ENCODE assay signal across 23 mouse cellular contexts in the genomic region with DNA sequence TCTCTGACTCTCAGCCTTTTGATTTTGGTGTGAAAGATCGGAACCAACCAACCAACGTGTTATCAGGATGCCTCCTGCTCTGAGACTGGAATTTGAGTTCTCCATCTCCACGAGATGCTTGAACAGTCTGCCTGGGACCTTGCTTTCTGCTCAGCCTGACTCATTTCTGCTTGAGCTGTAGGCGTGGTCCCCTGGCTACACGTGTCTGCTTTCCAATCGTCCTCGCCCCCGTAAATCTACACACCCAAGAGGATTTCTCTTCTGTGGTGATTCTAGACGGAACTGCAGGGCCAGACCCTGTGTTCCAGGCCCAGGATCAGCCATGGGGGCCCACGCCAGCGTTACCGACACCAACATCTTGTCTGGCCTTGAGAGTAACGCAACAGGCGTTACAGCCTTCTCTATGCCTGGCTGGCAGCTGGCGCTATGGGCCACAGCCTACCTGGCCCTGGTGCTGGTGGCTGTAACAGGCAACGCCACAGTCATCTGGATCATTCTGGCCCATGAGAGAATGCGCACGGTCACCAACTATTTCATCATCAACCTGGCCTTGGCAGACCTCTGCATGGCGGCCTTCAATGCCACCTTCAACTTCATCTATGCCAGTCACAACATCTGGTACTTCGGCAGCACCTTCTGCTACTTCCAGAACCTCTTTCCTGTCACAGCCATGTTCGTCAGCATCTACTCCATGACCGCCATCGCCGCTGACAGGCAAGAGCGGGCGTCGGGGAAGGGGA. TPM values are rescaled to one million over a fixed set of nuclear protein-coding genes. Genes with fewer than 3 reads are reported as not detected.
DNase-seq lines count a peak whose midpoint lies in the region; ATAC-seq lines count a peak whose summit lies in the region.
"Had no signal": no experiment of that assay in that cellular context is flagged by ENCODE, and none has a peak within 500 bp of the region (broad histone marks: within the 10 kb centered on the region; RNA-seq: fewer than 3 reads in every experiment).

No protein-coding gene starts in this region.

- no peaks in the 10 kb centered on the region for H3K4me1 ChIP-seq in midbrain, embryonic 11.5 days (ENCODE audit: control insufficient read depth, insufficient read depth, low read length)
- H3K4me1 ChIP-seq: forebrain, embryonic 13.5 days had no signal

- ATAC-seq in frontal cortex, adult (ENCODE audit: low TSS enrichment), result peak; percentile 70
- ATAC-seq in midbrain, embryonic 11.5 days (ENCODE audit: low FRiP score), result no peak
- no peak for ATAC-seq in activated CD4-positive, CD25-positive, alpha-beta regulatory T cell, adult 4 months
- ATAC-seq: forebrain, embryonic 13.5 days; forebrain, postnatal 0 days; intestine, embryonic 15.5 days; Patski had no signal

- no peaks in the 10 kb centered on the region for H3K9me3 ChIP-seq in midbrain, embryonic 11.5 days (ENCODE audit: control insufficient read depth, low read length)
- H3K9me3 ChIP-seq: embryonic facial prominence, embryonic 10.5 days; forebrain, embryonic 13.5 days; heart, embryonic 15.5 days; hindbrain, embryonic 13.5 days; intestine, embryonic 15.5 days had no signal

- WGBS in midbrain, embryonic 11.5 days, result 89% methylated on average over 27 of the region's 27 CpGs

- no peak for DNase-seq in frontal cortex, postnatal 10 days (ENCODE audit: low spot score in 2 of 2)
- DNase-seq in adrenal gland, postnatal 10 days, result peak; percentile 56
- DNase-seq in brain, adult 2 months (ENCODE audit: low read depth, low spot score), result peak; percentile 52
- no peak for DNase-seq in midbrain, embryonic 11.5 days (ENCODE audit: low spot score, missing footprints)
- DNase-seq in natural killer cell, adult 2 months (ENCODE audit: low spot score in 2 of 2), result no peak
- DNase-seq: cerebellum, adult 2 months; cerebellum, postnatal 10 days; forebrain, postnatal 0 days; gastrocnemius, postnatal 10 days; heart, adult 2 months; heart, postnatal 14 days had no signal

- no peak overlapping the region for H3K9ac ChIP-seq in midbrain, embryonic 11.5 days (ENCODE audit: low read length)
- H3K9ac ChIP-seq: forebrain, embryonic 13.5 days; forebrain, postnatal 0 days; heart, embryonic 15.5 days; hindbrain, embryonic 13.5 days; intestine, embryonic 15.5 days had no signal

- H3K4me3 ChIP-seq in midbrain, embryonic 11.5 days (ENCODE audit: low read depth, low read length), result no peak overlapping the region
- H3K4me3 ChIP-seq: embryonic facial prominence, embryonic 10.5 days; forebrain, embryonic 13.5 days; heart, adult 2 months; heart, embryonic 15.5 days; hindbrain, embryonic 13.5 days; intestine, embryonic 15.5 days had no signal

- no peak overlapping the region for H3K4me2 ChIP-seq in midbrain, embryonic 11.5 days
- H3K4me2 ChIP-seq: forebrain, embryonic 13.5 days; heart, embryonic 11.5 days; heart, embryonic 15.5 days; hindbrain, embryonic 13.5 days; intestine, embryonic 15.5 days had no signal

- no peak overlapping the region for H3K27ac ChIP-seq in midbrain, embryonic 11.5 days (ENCODE audit: low read depth, low read length)
- H3K27ac ChIP-seq: embryonic facial prominence, embryonic 10.5 days; forebrain, embryonic 13.5 days; heart, adult 2 months; heart, embryonic 15.5 days; hindbrain, embryonic 13.5 days; intestine, embryonic 15.5 days had no signal

- H3K27me3 ChIP-seq in midbrain, embryonic 11.5 days (ENCODE audit: control insufficient read depth, insufficient read depth, low read length), result no peaks in the 10 kb centered on the region
- H3K27me3 ChIP-seq: forebrain, embryonic 13.5 days; intestine, embryonic 15.5 days; Patski had no signal

- no peaks in the 10 kb centered on the region for H3K36me3 ChIP-seq in midbrain, embryonic 11.5 days (ENCODE audit: control insufficient read depth, insufficient read depth, low read length)
- H3K36me3 ChIP-seq: embryonic facial prominence, embryonic 10.5 days; heart, embryonic 15.5 days; hindbrain, embryonic 13.5 days; intestine, embryonic 15.5 days had no signal

RNA-seq across cellular contexts. Expression of a gene that starts 0.4 kb away (rescaled TPM):
- 1 to 10 TPM; 9.0 to 9.5 TPM for total RNA-seq in adrenal gland, postnatal 10 days (2021)
- not detected in 2 replicates for polyA plus RNA-seq in midbrain, embryonic 11.5 days (2014; fragmentation: Nextera tagmentation; extraction: Ambion mirVana)
- polyA plus RNA-seq in activated CD4-positive, CD25-positive, alpha-beta regulatory T cell, adult 4 months (2017; shearing (Covaris generic)), result not detected
- total RNA-seq: forebrain, postnatal 0 days; gastrocnemius, postnatal 10 days; gastrocnemius, postnatal 4 days; heart, adult 2 months; heart, postnatal 14 days; hematopoietic stem cell, adult 5-6 weeks had no signal
- polyA plus RNA-seq: embryonic facial prominence, embryonic 10.5 days; embryonic facial prominence, embryonic 14.5 days; forebrain, embryonic 13.5 days; forebrain, postnatal 0 days; heart, adult 2 months; heart, embryonic 11.5 days; heart, embryonic 15.5 days; hindbrain, embryonic 13.5 days had no signal

RNA-seq across cellular contexts. Expression of a gene that starts 21.6 kb away (rescaled TPM):
- 10 to 100 TPM; 16.4 to 23.6 TPM for total RNA-seq in adrenal gland, postnatal 10 days (2021)
- polyA plus RNA-seq in midbrain, embryonic 11.5 days (2014; fragmentation: Nextera tagmentation; extraction: Ambion mirVana), result 8.6 and 9.3 TPM in 2 replicates
- under 1 TPM in 1 of 2 experiments, not detected in 1; 0.15 TPM for polyA plus RNA-seq in activated CD4-positive, CD25-positive, alpha-beta regulatory T cell, adult 4 months (2017; shearing (Covaris generic))

Comparison
In these comparisons a context has a peak if more than half of its experiments do, and no peak if none do; other contexts are left out.
1. DNase-seq: peak in adrenal gland, postnatal 10 days (single experiment) and brain, adult 2 months (single experiment); none in frontal cortex, postnatal 10 days (0 of 2), midbrain, embryonic 11.5 days (single experiment) and natural killer cell, adult 2 months (0 of 2).